In genomic region chr7:4478021-4478795, GRCm38 (mm10) we compare ENCODE assay signal across 8 mouse cellular contexts. TPM values are rescaled to one million over a fixed set of nuclear protein-coding genes. Genes with fewer than 3 reads are reported as not detected.
DNase-seq lines count a peak whose midpoint lies in the region; ATAC-seq lines count a peak whose summit lies in the region.

No protein-coding gene starts in this region.

- peaks cover 15% of the 10 kb centered on the region for H3K27me3 ChIP-seq in embryonic facial prominence, embryonic 14.5 days (replicated peaks; ENCODE audit: control insufficient read depth, insufficient read depth, low read length)
- peaks cover 12% of the 10 kb centered on the region for H3K27me3 ChIP-seq in heart, embryonic 11.5 days (ENCODE audit: control insufficient read depth, insufficient read depth, low read length)
- peaks cover 16% of the 10 kb centered on the region; the same call in 1 of the 2 replicates for H3K27me3 ChIP-seq in kidney, embryonic 14.5 days (ENCODE audit: control insufficient read depth, insufficient read depth, low read length)
- peaks cover 69% of the 10 kb centered on the region for H3K27me3 ChIP-seq in liver, embryonic 12.5 days (replicated peaks)

- WGBS in embryonic facial prominence, embryonic 14.5 days = under 1% methylated on average over 39 of the region's 39 CpGs
- under 1% methylated on average over 39 of the region's 39 CpGs for WGBS in heart, embryonic 11.5 days (ENCODE audit: insufficient replicate concordance)
- under 1% methylated on average over 39 of the region's 39 CpGs for WGBS in kidney, embryonic 14.5 days
- WGBS in liver, embryonic 12.5 days (ENCODE audit: insufficient replicate concordance) = 2% methylated on average over 39 of the region's 39 CpGs

- H3K9ac ChIP-seq in embryonic facial prominence, embryonic 14.5 days (ENCODE audit: low read depth, low read length) = peak overlapping the region; percentile 63
- H3K9ac ChIP-seq in heart, embryonic 11.5 days (ENCODE audit: low read depth, low read length) = peak overlapping the region; percentile 72
- peak overlapping the region; percentile 51 for H3K9ac ChIP-seq in kidney, embryonic 14.5 days (ENCODE audit: low read depth, low read length)
- no peak overlapping the region; the same call in none of the 2 replicates for H3K9ac ChIP-seq in liver, embryonic 12.5 days

- H3K27ac ChIP-seq in embryonic facial prominence, embryonic 14.5 days (replicated peaks; ENCODE audit: low read depth, low read length) = peak overlapping the region; percentile 88
- H3K27ac ChIP-seq in heart, embryonic 11.5 days (ENCODE audit: low read depth, low read length) = peak overlapping the region; percentile 88
- peak overlapping the region; percentile 83 for H3K27ac ChIP-seq in kidney, embryonic 14.5 days (ENCODE audit: low read depth, low read length)
- no peak overlapping the region; the same call in 1 of the 2 replicates for H3K27ac ChIP-seq in liver, embryonic 12.5 days

- peak; percentile 96 for ATAC-seq in embryonic facial prominence, embryonic 14.5 days (ENCODE audit: low read depth)
- ATAC-seq in heart, embryonic 11.5 days (replicated peaks; ENCODE audit: insufficient number of reproducible peaks, low FRiP score, low TSS enrichment) = peak; percentile 92
- peak; percentile 96 for ATAC-seq in kidney, embryonic 14.5 days (ENCODE audit: low FRiP score, low TSS enrichment)
- ATAC-seq in liver, embryonic 12.5 days = peak; percentile 74

- 0 out of 2 replicates have a peak, but pooled peaks cover 4% of the 10 kb centered on the region for H3K4me1 ChIP-seq in embryonic facial prominence, embryonic 14.5 days (ENCODE audit: control insufficient read depth, insufficient read depth, low read length)
- peaks cover 13% of the 10 kb centered on the region for H3K4me1 ChIP-seq in heart, embryonic 11.5 days (ENCODE audit: control insufficient read depth, insufficient read depth, low read length)
- peaks cover 10% of the 10 kb centered on the region for H3K4me1 ChIP-seq in kidney, embryonic 14.5 days (ENCODE audit: control insufficient read depth, insufficient read depth, low read length)
- H3K4me1 ChIP-seq in liver, embryonic 12.5 days = peaks cover 13% of the 10 kb centered on the region

- peak overlapping the region; percentile 47 for H3K4me3 ChIP-seq in embryonic facial prominence, embryonic 14.5 days (ENCODE audit: low read depth, low read length)
- H3K4me3 ChIP-seq in heart, embryonic 11.5 days (ENCODE audit: low read depth, low read length) = peak overlapping the region; percentile 52
- peak overlapping the region; percentile 42 for H3K4me3 ChIP-seq in kidney, embryonic 14.5 days (ENCODE audit: low read length)
- H3K4me3 ChIP-seq in liver, embryonic 12.5 days = peak overlapping the region; percentile 47

- no peaks in the 10 kb centered on the region for H3K9me3 ChIP-seq in embryonic facial prominence, embryonic 14.5 days (ENCODE audit: control insufficient read depth, low read length)
- no peaks in the 10 kb centered on the region for H3K9me3 ChIP-seq in heart, embryonic 11.5 days (replicated peaks; ENCODE audit: control insufficient read depth, low read length)
- no peaks in the 10 kb centered on the region for H3K9me3 ChIP-seq in kidney, embryonic 14.5 days (ENCODE audit: control insufficient read depth, low read length)
- no peaks in the 10 kb centered on the region for H3K9me3 ChIP-seq in liver, embryonic 12.5 days (replicated peaks)

- H3K4me2 ChIP-seq in embryonic facial prominence, embryonic 14.5 days (ENCODE audit: low read depth, low read length) = peak overlapping the region; percentile 71
- H3K4me2 ChIP-seq in heart, embryonic 11.5 days = peak overlapping the region; percentile 65
- H3K4me2 ChIP-seq in kidney, embryonic 14.5 days (replicated peaks; ENCODE audit: low read depth, low read length) = peak overlapping the region; percentile 67
- H3K4me2 ChIP-seq in liver, embryonic 12.5 days = peak overlapping the region; percentile 62

- peak; percentile 65 for DNase-seq in layer of hippocampus, adult 11-12 months (ENCODE audit: low spot score)
- no peak for DNase-seq in layer of hippocampus, adult 9-10 months (ENCODE audit: low spot score)
- DNase-seq in embryonic facial prominence, embryonic 14.5 days (ENCODE audit: low spot score) = peak; percentile 98
- DNase-seq in neural tube, embryonic 10.5 days (ENCODE audit: extremely low spot score, low spot score) = peak; percentile 84
- peak; percentile 79 for DNase-seq in urinary bladder, postnatal 14 days (ENCODE audit: low spot score)

- H3K36me3 ChIP-seq in embryonic facial prominence, embryonic 14.5 days (ENCODE audit: control insufficient read depth, insufficient read depth, low read length) = peaks cover 24% of the 10 kb centered on the region
- peaks cover 19% of the 10 kb centered on the region for H3K36me3 ChIP-seq in heart, embryonic 11.5 days (ENCODE audit: control insufficient read depth, insufficient read depth, low read length)
- peaks cover 24% of the 10 kb centered on the region for H3K36me3 ChIP-seq in kidney, embryonic 14.5 days (ENCODE audit: control insufficient read depth, insufficient read depth, low read length)
- H3K36me3 ChIP-seq in liver, embryonic 12.5 days = peaks cover 28% of the 10 kb centered on the region

RNA-seq across cellular contexts. Expression of gene Eps8l1, which starts 17.7 kb away (rescaled TPM):
- 4.9 and 8.0 TPM in 2 replicates for polyA plus RNA-seq in embryonic facial prominence, embryonic 14.5 days (2014; fragmentation: Nextera tagmentation; extraction: Ambion mirVana)
- polyA plus RNA-seq in heart, embryonic 11.5 days (2014; fragmentation: Nextera tagmentation; extraction: Ambion mirVana) = 2.8 and 4.6 TPM in 2 replicates
- 3.0 and 6.8 TPM in 2 replicates for polyA plus RNA-seq in kidney, embryonic 14.5 days (2014; fragmentation: Nextera tagmentation; extraction: Ambion mirVana)
- 1.3 and 2.1 TPM in 2 replicates for polyA plus RNA-seq in liver, embryonic 12.5 days (2016; fragmentation: Nextera tagmentation; extraction: Ambion mirVana)

RNA-seq across cellular contexts. Expression of gene Ppp1r12c, which starts 23.3 kb away (rescaled TPM):
- 49.2 and 50.8 TPM in 2 replicates for polyA plus RNA-seq in embryonic facial prominence, embryonic 14.5 days (2014; fragmentation: Nextera tagmentation; extraction: Ambion mirVana)
- 32.9 and 33.4 TPM in 2 replicates for polyA plus RNA-seq in heart, embryonic 11.5 days (2014; fragmentation: Nextera tagmentation; extraction: Ambion mirVana)
- polyA plus RNA-seq in kidney, embryonic 14.5 days (2014; fragmentation: Nextera tagmentation; extraction: Ambion mirVana) = 50.8 and 51.2 TPM in 2 replicates
- polyA plus RNA-seq in liver, embryonic 12.5 days (2016; fragmentation: Nextera tagmentation; extraction: Ambion mirVana) = 41.1 and 42.9 TPM in 2 replicates

RNA-seq across cellular contexts. Expression of gene Rdh13, which starts 32.8 kb away (rescaled TPM):
- polyA plus RNA-seq in embryonic facial prominence, embryonic 14.5 days (2014; fragmentation: Nextera tagmentation; extraction: Ambion mirVana) = 21.6 and 23.9 TPM in 2 replicates
- 28.0 and 31.0 TPM in 2 replicates for polyA plus RNA-seq in heart, embryonic 11.5 days (2014; fragmentation: Nextera tagmentation; extraction: Ambion mirVana)
- polyA plus RNA-seq in kidney, embryonic 14.5 days (2014; fragmentation: Nextera tagmentation; extraction: Ambion mirVana) = 23.4 and 32.9 TPM in 2 replicates
- polyA plus RNA-seq in liver, embryonic 12.5 days (2016; fragmentation: Nextera tagmentation; extraction: Ambion mirVana) = 9.8 and 10.4 TPM in 2 replicates

RNA-seq across cellular contexts. Expression of gene Tnnt1, which starts 38.0 kb away (rescaled TPM):
- polyA plus RNA-seq in embryonic facial prominence, embryonic 14.5 days (2014; fragmentation: Nextera tagmentation; extraction: Ambion mirVana) = 405 and 459 TPM in 2 replicates
- 260 and 262 TPM in 2 replicates for polyA plus RNA-seq in heart, embryonic 11.5 days (2014; fragmentation: Nextera tagmentation; extraction: Ambion mirVana)
- polyA plus RNA-seq in kidney, embryonic 14.5 days (2014; fragmentation: Nextera tagmentation; extraction: Ambion mirVana) = 13.4 and 20.6 TPM in 2 replicates
- 13.7 and 17.9 TPM in 2 replicates for polyA plus RNA-seq in liver, embryonic 12.5 days (2016; fragmentation: Nextera tagmentation; extraction: Ambion mirVana)

RNA-seq across cellular contexts. Expression of gene Tnni3, which starts 45.8 kb away (rescaled TPM):
- polyA plus RNA-seq in embryonic facial prominence, embryonic 14.5 days (2014; fragmentation: Nextera tagmentation; extraction: Ambion mirVana) = 2.6 and 3.4 TPM in 2 replicates
- 1,570 and 1,662 TPM in 2 replicates for polyA plus RNA-seq in heart, embryonic 11.5 days (2014; fragmentation: Nextera tagmentation; extraction: Ambion mirVana)
- polyA plus RNA-seq in kidney, embryonic 14.5 days (2014; fragmentation: Nextera tagmentation; extraction: Ambion mirVana) = 4.9 and 8.1 TPM in 2 replicates
- polyA plus RNA-seq in liver, embryonic 12.5 days (2016; fragmentation: Nextera tagmentation; extraction: Ambion mirVana) = 1.7 and 1.8 TPM in 2 replicates
